Mouse (Mus musculus): Measurements from ENCODE around the gene Mfsd6l. TPM values are rescaled to one million over a fixed set of nuclear protein-coding genes. Genes with fewer than 3 reads are reported as not detected.
A peak's percentile ranks its signal among the peaks of the same experiment; 100 is the strongest.

Gene Mfsd6l
- polyA plus RNA-seq, 1 experiment from 2014 or later = 2.2 TPM

DNA sequence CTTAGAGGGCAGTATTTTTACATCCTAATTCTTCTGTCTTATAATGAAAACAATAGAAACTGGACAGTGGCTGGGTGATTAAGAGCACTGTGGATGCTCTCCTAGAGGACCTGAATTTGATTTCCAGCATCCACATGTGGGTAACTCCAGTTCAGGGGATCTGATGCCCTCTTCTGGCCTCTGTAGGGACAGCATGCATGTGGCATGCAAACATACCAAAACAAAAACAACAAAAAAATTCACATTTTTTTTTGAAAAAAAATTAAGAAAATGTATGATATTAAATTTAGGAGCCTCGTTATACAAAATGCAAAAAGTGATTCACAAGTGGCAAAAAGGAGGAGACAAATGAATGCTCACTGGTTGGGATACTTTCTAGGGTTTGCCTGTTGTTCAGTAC lies 3.6 kb downstream of the Mfsd6l start:
- Histone ChIP-seq H3K9me3 (no peaks in the 10 kb centered on the region), H3K27ac (no peak overlapping the region), H3K27me3 (replicated peaks) (no peaks in the 10 kb centered on the region), H3K4me2 (no peak overlapping the region), H3K9ac (no peak overlapping the region), H3K4me3 (replicated peaks) (no peak overlapping the region), H3K36me3 (no peaks in the 10 kb centered on the region), H3K4me1 (no peaks in the 10 kb centered on the region)
- ATAC-seq (ENCODE audit: insufficient read depth, low FRiP score, low read depth) = no peak
- 59% methylated on average over 1 of the region's 1 CpGs for WGBS

DNA sequence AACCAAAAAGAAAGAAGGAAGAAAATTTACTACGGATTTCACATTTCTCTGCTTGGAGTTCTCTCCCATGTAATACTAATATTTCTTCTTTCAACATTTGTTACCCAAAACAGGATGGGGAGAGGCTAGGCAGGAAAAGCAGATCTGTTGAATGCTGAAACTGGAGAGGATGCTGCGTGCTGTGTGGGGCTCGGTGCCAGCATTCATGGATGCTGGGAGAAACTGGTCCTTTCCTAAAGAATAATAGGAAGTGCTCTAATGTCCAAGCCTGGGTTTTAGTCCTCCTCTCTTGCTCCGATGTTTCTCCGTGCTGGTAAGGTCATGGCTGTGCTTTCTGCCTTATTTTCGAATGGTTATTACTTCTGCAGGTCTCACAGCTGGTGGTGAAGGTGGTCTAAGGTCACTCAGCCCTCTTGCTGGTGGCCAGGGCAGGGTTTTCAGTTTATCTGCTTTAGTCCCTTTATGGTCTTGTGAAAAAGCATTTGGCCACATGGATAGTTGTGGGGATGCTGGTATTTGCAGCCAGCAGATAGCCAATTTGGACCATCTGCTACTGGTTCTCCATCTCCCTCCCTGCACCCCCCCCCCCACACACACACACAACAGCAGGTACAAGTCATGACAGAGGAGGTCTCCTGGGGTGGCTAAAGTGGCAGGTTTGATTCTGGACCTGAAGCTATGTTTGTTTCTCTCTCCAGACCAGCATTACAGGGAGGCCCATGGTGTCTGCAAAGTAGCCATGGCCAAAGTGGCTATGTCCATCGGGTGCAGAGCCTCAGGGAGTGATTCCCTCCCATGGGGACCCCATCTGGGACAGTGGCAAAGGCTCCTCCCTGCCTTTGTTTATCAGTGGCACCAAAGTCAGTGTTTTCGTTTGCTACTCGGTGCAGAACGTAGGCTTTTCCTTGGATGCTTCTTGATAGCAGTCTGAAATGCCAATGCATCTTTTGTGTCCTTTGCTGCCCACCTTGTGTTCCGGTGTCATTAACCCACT lies 6.3 kb downstream of the Mfsd6l start:
- no peaks in the 10 kb centered on the region for H3K4me1 ChIP-seq
- ATAC-seq (ENCODE audit: insufficient read depth, low FRiP score, low read depth) = no peak
- H3K4me3 ChIP-seq (replicated peaks) = no peak overlapping the region
- H3K9ac ChIP-seq = no peak overlapping the region
- H3K4me2 ChIP-seq = no peak overlapping the region
- H3K27me3 ChIP-seq (replicated peaks) = no peaks in the 10 kb centered on the region
- WGBS = 74% methylated on average over 11 of the region's 11 CpGs
- H3K27ac ChIP-seq = no peak overlapping the region
- no peaks in the 10 kb centered on the region for H3K36me3 ChIP-seq
- H3K9me3 ChIP-seq = no peaks in the 10 kb centered on the region

GRCm38 (mm10) chr11:68564356-68565031 lies 8.5 kb downstream of the Mfsd6l start:
- ATAC-seq (ENCODE audit: insufficient read depth, low FRiP score, low read depth) = no peak
- Histone ChIP-seq H3K36me3 (no peaks in the 10 kb centered on the region), H3K4me2 (no peak overlapping the region), H3K4me1 (no peaks in the 10 kb centered on the region), H3K9ac (no peak overlapping the region), H3K27ac (no peak overlapping the region), H3K27me3 (replicated peaks) (no peaks in the 10 kb centered on the region), H3K9me3 (no peaks in the 10 kb centered on the region), H3K4me3 (replicated peaks) (no peak overlapping the region)
- WGBS = 73% methylated on average over 13 of the region's 13 CpGs

DNA sequence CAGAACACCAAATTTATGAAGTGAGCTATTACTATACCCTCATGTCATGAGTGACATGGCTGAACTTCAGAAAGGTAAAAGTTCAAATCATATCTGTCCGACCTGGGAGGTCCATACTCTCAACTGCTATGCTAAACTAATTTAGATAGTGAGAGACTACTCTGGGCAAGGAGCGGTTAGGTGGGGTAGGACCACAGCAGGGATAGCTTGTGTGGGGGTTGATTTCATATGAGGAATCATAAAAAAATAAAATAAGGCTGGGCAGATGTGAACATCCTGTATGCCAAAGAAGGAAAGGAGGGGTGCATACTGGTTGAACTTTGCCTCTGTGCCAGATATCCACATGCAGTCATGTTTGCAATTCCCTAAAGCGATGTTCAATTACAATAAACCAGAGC lies 9.0 kb downstream of the Mfsd6l start:
- Histone ChIP-seq H3K36me3 (no peaks in the 10 kb centered on the region), H3K9ac (no peak overlapping the region), H3K9me3 (no peaks in the 10 kb centered on the region), H3K4me3 (replicated peaks) (no peak overlapping the region), H3K4me2 (no peak overlapping the region), H3K4me1 (no peaks in the 10 kb centered on the region), H3K27ac (no peak overlapping the region), H3K27me3 (replicated peaks) (no peaks in the 10 kb centered on the region)
- WGBS = 87% methylated on average over 3 of the region's 3 CpGs
- no peak for ATAC-seq (ENCODE audit: insufficient read depth, low FRiP score, low read depth)

- Histone ChIP-seq H3K9ac (0 out of 2 replicates have a peak overlapping the region, but pooled peaks have one; percentile 3), H3K27me3 (replicated peaks) (no peaks in the 10 kb centered on the region), H3K36me3 (no peaks in the 10 kb centered on the region), H3K4me1 (0 out of 2 replicates have a peak, but pooled peaks cover 4% of the 10 kb centered on the region), H3K9me3 (no peaks in the 10 kb centered on the region), H3K4me2 (peak overlapping the region; percentile 74), H3K27ac (no peak overlapping the region), H3K4me3 (replicated peaks) (peak overlapping the region; percentile 35)
- WGBS = 17% methylated on average over 17 of the region's 17 CpGs
- no peak; the same call in 1 of the 2 replicates for ATAC-seq (ENCODE audit: insufficient read depth, low FRiP score, low read depth)
Observed at GRCm38 (mm10) chr11:68566447-68567059, 10.6 kb downstream of the Mfsd6l start.

- no peak for ATAC-seq (ENCODE audit: insufficient read depth, low FRiP score, low read depth)
- H3K9ac ChIP-seq = no peak overlapping the region
- no peak overlapping the region for H3K27ac ChIP-seq
- H3K4me3 ChIP-seq (replicated peaks) = no peak overlapping the region
- H3K9me3 ChIP-seq = no peaks in the 10 kb centered on the region
- H3K36me3 ChIP-seq = no peaks in the 10 kb centered on the region
- whole genome bisulfite sequencing = 71% methylated on average over 5 of the region's 5 CpGs
- H3K4me2 ChIP-seq = no peak overlapping the region
- H3K4me1 ChIP-seq = 0 out of 2 replicates have a peak, but pooled peaks cover 4% of the 10 kb centered on the region
- no peaks in the 10 kb centered on the region for H3K27me3 ChIP-seq (replicated peaks)
Observed at GRCm38 (mm10) chr11:68570861-68571260, 14.9 kb downstream of the Mfsd6l start.

GRCm38 (mm10) chr11:68577076-68577475 lies 21.1 kb downstream of the Mfsd6l start:
- Histone ChIP-seq H3K27ac (no peak overlapping the region), H3K4me3 (replicated peaks) (no peak overlapping the region), H3K27me3 (replicated peaks) (no peaks in the 10 kb centered on the region), H3K9me3 (no peaks in the 10 kb centered on the region), H3K4me2 (no peak overlapping the region), H3K4me1 (peaks cover 4% of the 10 kb centered on the region; the same call in 1 of the 2 replicates), H3K36me3 (no peaks in the 10 kb centered on the region), H3K9ac (no peak overlapping the region)
- WGBS = 81% methylated on average over 1 of the region's 1 CpGs
- no peak for ATAC-seq (ENCODE audit: insufficient read depth, low FRiP score, low read depth)

DNA sequence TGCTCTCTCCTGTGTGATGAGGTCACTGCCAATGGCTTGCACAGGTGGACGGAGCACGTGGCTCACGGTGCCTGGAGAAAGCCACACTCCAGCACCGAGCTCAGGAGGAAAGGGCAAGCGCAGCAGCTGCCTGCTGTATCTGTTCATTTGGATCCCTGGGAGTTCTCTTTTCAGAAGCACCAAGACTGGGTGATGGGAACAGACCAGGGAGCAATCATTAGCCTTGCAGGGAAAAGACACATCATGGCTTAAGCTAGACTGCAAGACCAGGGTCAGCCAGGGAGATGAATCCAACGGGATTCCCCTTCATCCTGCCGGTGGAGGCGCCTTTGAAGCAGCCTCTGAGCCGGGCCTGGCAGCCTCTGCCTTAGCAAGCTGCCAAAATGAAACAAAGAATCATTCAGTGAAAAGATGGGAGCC lies 23.5 kb downstream of the Mfsd6l start:
- H3K4me3 ChIP-seq (replicated peaks) = no peak overlapping the region
- H3K27me3 ChIP-seq (replicated peaks) = no peaks in the 10 kb centered on the region
- no peak overlapping the region for H3K4me2 ChIP-seq
- no peaks in the 10 kb centered on the region for H3K9me3 ChIP-seq
- peaks cover 4% of the 10 kb centered on the region; the same call in 1 of the 2 replicates for H3K4me1 ChIP-seq
- H3K27ac ChIP-seq = no peak overlapping the region
- ATAC-seq (ENCODE audit: insufficient read depth, low FRiP score, low read depth) = no peak
- H3K36me3 ChIP-seq = no peaks in the 10 kb centered on the region
- 22% methylated on average over 9 of the region's 9 CpGs for WGBS
- H3K9ac ChIP-seq = no peak overlapping the region

DNA sequence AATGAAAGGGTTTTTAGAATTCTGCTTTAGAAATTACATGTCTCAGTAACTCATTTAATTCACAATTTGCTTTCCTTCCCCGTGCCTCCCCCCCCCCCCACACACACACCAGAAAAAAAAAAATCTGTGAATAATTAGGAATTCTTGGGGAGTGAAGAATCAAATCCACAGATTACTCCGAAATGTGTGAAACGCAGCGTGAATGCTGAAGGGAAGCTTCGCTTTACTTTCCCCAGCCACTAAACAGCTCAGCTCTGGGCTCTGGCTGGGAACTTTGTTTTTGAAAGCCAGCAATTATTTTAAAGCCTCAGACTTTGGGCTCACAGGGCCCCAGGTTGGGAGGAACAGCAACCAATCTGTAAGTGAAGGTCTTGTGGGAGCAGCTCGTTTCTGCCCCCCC lies 24.6 kb downstream of the Mfsd6l start:
- 65% methylated on average over 6 of the region's 6 CpGs for WGBS
- Histone ChIP-seq H3K4me1 (peaks cover 4% of the 10 kb centered on the region; the same call in 1 of the 2 replicates), H3K9me3 (no peaks in the 10 kb centered on the region), H3K27ac (no peak overlapping the region), H3K27me3 (replicated peaks) (no peaks in the 10 kb centered on the region), H3K4me2 (no peak overlapping the region), H3K9ac (no peak overlapping the region), H3K36me3 (no peaks in the 10 kb centered on the region), H3K4me3 (replicated peaks) (no peak overlapping the region)
- ATAC-seq (ENCODE audit: insufficient read depth, low FRiP score, low read depth) = no peak

GRCm38 (mm10) chr11:68583225-68583624 lies 27.2 kb downstream of the Mfsd6l start:
- Histone ChIP-seq H3K27ac (no peak overlapping the region), H3K4me1 (peaks cover 4% of the 10 kb centered on the region; the same call in 1 of the 2 replicates), H3K9ac (no peak overlapping the region), H3K9me3 (no peaks in the 10 kb centered on the region), H3K4me2 (no peak overlapping the region), H3K4me3 (replicated peaks) (no peak overlapping the region), H3K27me3 (replicated peaks) (no peaks in the 10 kb centered on the region), H3K36me3 (no peaks in the 10 kb centered on the region)
- no peak for ATAC-seq (ENCODE audit: insufficient read depth, low FRiP score, low read depth)
- 88% methylated on average over 13 of the region's 13 CpGs for WGBS

- no peaks in the 10 kb centered on the region for H3K36me3 ChIP-seq
- 0 out of 2 replicates have a peak overlapping the region, but pooled peaks have one; percentile 18 for H3K27ac ChIP-seq
- no peak for ATAC-seq (ENCODE audit: insufficient read depth, low FRiP score, low read depth)
- 49% methylated on average over 8 of the region's 8 CpGs for WGBS
- H3K4me2 ChIP-seq = no peak overlapping the region
- peaks cover 4% of the 10 kb centered on the region; the same call in 1 of the 2 replicates for H3K4me1 ChIP-seq
- H3K9me3 ChIP-seq = no peaks in the 10 kb centered on the region
- H3K9ac ChIP-seq = no peak overlapping the region
- H3K4me3 ChIP-seq (replicated peaks) = no peak overlapping the region
- H3K27me3 ChIP-seq (replicated peaks) = no peaks in the 10 kb centered on the region
Observed at GRCm38 (mm10) chr11:68583906-68584480, 28.0 kb downstream of the Mfsd6l start.
